Mouse (Mus musculus) hindbrain, postnatal 0 days (tissue): ENCODE results near the gene Lyst. TPM values are rescaled to one million over a fixed set of nuclear protein-coding genes. Genes with fewer than 3 reads are reported as not detected.
A peak's percentile ranks its signal among the peaks of the same experiment; 100 is the strongest.

ENCODE experiments used
- ATAC-seq: fragments of 200-750 bp; cut with Nextera tagmentation; 2 replicates; pipeline ENCODE4 v1.8.0; 2017; ENCODE audit warnings: mild to moderate bottlenecking, moderate TSS enrichment, moderate library complexity
- DNase-seq: peaks from one replicate; pipeline ENCODE4 v3.0.0-alpha.2; 2015; ENCODE audit warnings: low spot score
- H3K27ac ChIP-seq: fragments of 300-500 bp; sonication (generic); 2 replicates; pipeline ENCODE4 v1.5.1; 2014; ENCODE audit warnings: mild to moderate bottlenecking
- H3K27me3 ChIP-seq: fragments of 300-500 bp; sonication (generic); 2 replicates; pipeline ENCODE4 v1.6.1; 2014; ENCODE audit warnings: low read length, mixed read lengths; ENCODE audit not compliant: insufficient read depth
- H3K36me3 ChIP-seq: fragments of 300-500 bp; sonication (generic); 2 replicates; pipeline ENCODE4 v1.6.1; 2014; ENCODE audit warnings: low read length, mixed read lengths; ENCODE audit not compliant: insufficient read depth
- H3K4me1 ChIP-seq: fragments of 300-500 bp; sonication (generic); 2 replicates; pipeline ENCODE4 v1.6.1; 2014; ENCODE audit warnings: antibody characterized with exemption, low read length, mixed read lengths; ENCODE audit not compliant: insufficient read depth
- H3K4me2 ChIP-seq: fragments of 300-500 bp; sonication (generic); 2 replicates; pipeline ENCODE4 v1.6.1; 2014; ENCODE audit warnings: low read depth, mild to moderate bottlenecking, low read length, moderate library complexity, mixed read lengths
- H3K4me3 ChIP-seq: fragments of 300-500 bp; sonication (generic); 2 replicates; pipeline ENCODE4 v1.5.1; 2014; ENCODE audit warnings: low read length
- H3K9ac ChIP-seq: fragments of 300-500 bp; sonication (generic); replicated peaks from 2 replicates; pipeline ENCODE4 v1.6.1; 2014; ENCODE audit warnings: mild to moderate bottlenecking, low read length, moderate library complexity, mixed read lengths
- H3K9me3 ChIP-seq: fragments of 300-500 bp; sonication (generic); 2 replicates; pipeline ENCODE4 v1.6.1; 2016; ENCODE audit warnings: low read length, mixed read lengths
- CTCF ChIP-seq: IDR thresholded peaks from 2 replicates; pipeline ENCODE4 v1.5.1; 2016; ENCODE audit warnings: antibody characterized with exemption, control low read depth, low read depth
- WGBS: fragments of 180-500 bp; shearing (Covaris S2); extraction: QIAGEN DNeasy Blood & Tissue Kit; methylation state at CpG from one replicate; pipeline ENCODE4 v1.1.7; 2014; 5-methylcytosine and 5-hydroxymethylcytosine counted together
- polyA plus RNA-seq: library from polyadenylated mRNA; unstranded; fragments of >200 nt; fragmentation: Nextera tagmentation; extraction: Ambion mirVana; gene quantifications from 2 replicates; pipeline ENCODE4 v1.2.1, GENCODE M21; 2015
- total RNA-seq: library from RNA; depleted of rRNA; stranded (reverse); fragments of >200 nt; gene quantifications from 2 replicates; pipeline ENCODE4 v1.2.3, GENCODE M21; 2014

The Lyst gene
- total and polyA plus RNA-seq, 2 experiments from 2014 or later: 3.7 to 14.8 TPM

GRCm38 (mm10) chr13:13798775-13799174, 208.6 kb downstream of the Lyst start:
- DNase-seq (no peak), ATAC-seq (no peak)
- Histone ChIP-seq H3K9ac (no peak overlapping the region), H3K4me3 (no peak overlapping the region), H3K4me1 (no peaks in the 10 kb centered on the region), H3K9me3 (no peaks in the 10 kb centered on the region), H3K27ac (no peak overlapping the region), H3K27me3 (no peaks in the 10 kb centered on the region), H3K36me3 (no peaks in the 10 kb centered on the region), H3K4me2 (no peak overlapping the region)
- 64% methylated on average over 8 of the region's 8 CpGs for WGBS
- TF ChIP-seq CTCF: no peak

- Histone ChIP-seq H3K36me3 (no peaks in the 10 kb centered on the region), H3K9ac (no peak overlapping the region), H3K4me2 (no peak overlapping the region), H3K27me3 (no peaks in the 10 kb centered on the region), H3K4me3 (no peak overlapping the region), H3K4me1 (0 out of 2 replicates have a peak, but pooled peaks cover 3% of the 10 kb centered on the region), H3K27ac (peak overlapping the region; percentile 48; the same call in 1 of the 2 replicates), H3K9me3 (no peaks in the 10 kb centered on the region)
- ATAC-seq (peak; percentile 65), DNase-seq (peak; percentile 67)
- 25% methylated on average over 11 of the region's 11 CpGs for WGBS
- TF ChIP-seq CTCF: no peak
These were observed 218.3 kb downstream of the Lyst start for GRCm38 (mm10) chr13:13808337-13809132.

- ATAC-seq (no peak), DNase-seq (no peak)
- Histone ChIP-seq H3K27me3 (no peaks in the 10 kb centered on the region), H3K27ac (no peak overlapping the region), H3K9me3 (no peaks in the 10 kb centered on the region), H3K4me2 (no peak overlapping the region), H3K4me1 (0 out of 2 replicates have a peak, but pooled peaks cover 3% of the 10 kb centered on the region), H3K9ac (no peak overlapping the region), H3K36me3 (no peaks in the 10 kb centered on the region), H3K4me3 (no peak overlapping the region)
- TF ChIP-seq CTCF: no peak
- 87% methylated on average over 7 of the region's 7 CpGs for WGBS
These were observed 220.7 kb downstream of the Lyst start for GRCm38 (mm10) chr13:13810885-13811284.

- WGBS: 94% methylated on average over 3 of the region's 3 CpGs
- no peaks in the 10 kb centered on the region for H3K27me3 ChIP-seq
- no peak for TF ChIP-seq CTCF
- no peak overlapping the region for H3K4me2 ChIP-seq
- ATAC-seq: no peak
- no peaks in the 10 kb centered on the region for H3K36me3 ChIP-seq
- H3K9ac ChIP-seq: no peak overlapping the region
- no peak overlapping the region for H3K4me3 ChIP-seq
- no peak for DNase-seq
- no peak overlapping the region for H3K27ac ChIP-seq
- H3K9me3 ChIP-seq: no peaks in the 10 kb centered on the region
- H3K4me1 ChIP-seq: no peaks in the 10 kb centered on the region
These were observed 228.5 kb downstream of the Lyst start for GRCm38 (mm10) chr13:13818696-13819095.

- no peaks in the 10 kb centered on the region for H3K27me3 ChIP-seq
- no peaks in the 10 kb centered on the region for H3K4me1 ChIP-seq
- no peak overlapping the region for H3K4me3 ChIP-seq
- no peak for TF ChIP-seq CTCF
- ATAC-seq (peak; percentile 21; the same call in 1 of the 2 replicates), DNase-seq (peak; percentile 12)
- H3K9ac ChIP-seq: no peak overlapping the region
- H3K36me3 ChIP-seq: no peaks in the 10 kb centered on the region
- H3K4me2 ChIP-seq: no peak overlapping the region
- H3K9me3 ChIP-seq: no peaks in the 10 kb centered on the region
- no peak overlapping the region for H3K27ac ChIP-seq
- WGBS: 61% methylated on average over 7 of the region's 7 CpGs
These were observed 230.3 kb downstream of the Lyst start for GRCm38 (mm10) chr13:13820234-13821123.

- Histone ChIP-seq H3K36me3 (no peaks in the 10 kb centered on the region), H3K9ac (no peak overlapping the region), H3K27me3 (no peaks in the 10 kb centered on the region), H3K9me3 (no peaks in the 10 kb centered on the region), H3K4me1 (no peaks in the 10 kb centered on the region), H3K4me3 (no peak overlapping the region), H3K4me2 (no peak overlapping the region), H3K27ac (no peak overlapping the region)
- ATAC-seq: no peak
- no peak for DNase-seq
- no peak for TF ChIP-seq CTCF
- WGBS: 92% methylated on average over 7 of the region's 7 CpGs
These were observed 234.7 kb downstream of the Lyst start for GRCm38 (mm10) chr13:13824946-13825345.
